Mouse (Mus musculus): Measurements from ENCODE around the gene Slc28a1. TPM values are rescaled to one million over a fixed set of nuclear protein-coding genes. Genes with fewer than 3 reads are reported as not detected.
A peak's percentile ranks its signal among the peaks of the same experiment; 100 is the strongest.

Gene Slc28a1
- polyA plus RNA-seq, 1 experiment from 2014 or later = not detected

DNA sequence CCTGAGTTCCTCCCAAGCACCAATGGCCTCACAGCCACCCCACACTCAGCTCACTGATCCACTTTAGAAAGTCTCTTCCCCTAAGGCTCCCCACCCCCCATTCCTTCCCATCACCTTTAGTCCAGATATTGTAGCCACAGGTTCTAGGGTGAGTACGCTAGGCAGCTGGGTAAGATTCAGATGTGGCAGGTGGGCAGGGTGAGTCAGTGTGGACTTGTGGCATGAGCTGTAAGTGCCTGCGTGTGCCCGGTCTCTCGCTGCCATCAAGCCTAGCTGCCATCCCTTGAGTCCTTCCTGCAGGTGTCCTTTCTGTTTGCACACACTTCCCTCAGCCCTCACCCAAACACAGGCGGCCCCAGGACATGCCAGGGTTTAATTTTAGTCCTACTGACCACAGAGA is 14.3 kb upstream of the Slc28a1 start:
- Histone ChIP-seq H3K27ac (no peak overlapping the region), H3K4me1 (replicated peaks) (no peaks in the 10 kb centered on the region), H3K36me3 (no peaks in the 10 kb centered on the region), H3K27me3 (no peaks in the 10 kb centered on the region), H3K9me3 (no peaks in the 10 kb centered on the region), H3K4me3 (replicated peaks) (no peak overlapping the region), H3K9ac (replicated peaks) (no peak overlapping the region), H3K4me2 (no peak overlapping the region)
- 84% methylated on average over 5 of the region's 5 CpGs for WGBS
- ATAC-seq (ENCODE audit: insufficient number of reproducible peaks, insufficient read depth, low FRiP score, low TSS enrichment, low read depth) = no peak

DNA sequence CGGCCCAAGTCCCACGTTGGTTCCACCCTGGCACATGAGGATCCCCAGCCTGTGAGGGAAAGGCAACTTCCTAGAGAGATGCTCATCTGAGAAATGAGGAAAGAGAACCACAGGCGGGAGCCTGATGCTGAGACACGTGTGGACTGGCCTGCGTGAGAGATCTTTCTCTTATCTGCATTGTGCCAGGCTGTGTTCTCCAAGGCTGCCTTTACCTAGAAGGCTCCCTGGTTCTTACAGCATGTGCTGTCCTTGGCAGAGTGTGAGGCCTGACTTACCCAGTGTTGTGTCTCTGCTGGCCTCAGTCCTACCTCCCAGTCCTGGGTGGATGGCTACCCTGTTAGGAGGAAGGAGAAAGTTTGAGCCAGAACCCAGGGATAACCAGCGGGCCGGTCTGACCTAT is 11.7 kb upstream of the Slc28a1 start:
- H3K4me1 ChIP-seq (replicated peaks) = no peaks in the 10 kb centered on the region
- no peak overlapping the region for H3K27ac ChIP-seq
- 94% methylated on average over 7 of the region's 7 CpGs for WGBS
- no peak for ATAC-seq (ENCODE audit: insufficient number of reproducible peaks, insufficient read depth, low FRiP score, low TSS enrichment, low read depth)
- no peaks in the 10 kb centered on the region for H3K36me3 ChIP-seq
- no peak overlapping the region for H3K4me2 ChIP-seq
- H3K27me3 ChIP-seq = no peaks in the 10 kb centered on the region
- H3K9me3 ChIP-seq = no peaks in the 10 kb centered on the region
- no peak overlapping the region for H3K4me3 ChIP-seq (replicated peaks)
- H3K9ac ChIP-seq (replicated peaks) = no peak overlapping the region

DNA sequence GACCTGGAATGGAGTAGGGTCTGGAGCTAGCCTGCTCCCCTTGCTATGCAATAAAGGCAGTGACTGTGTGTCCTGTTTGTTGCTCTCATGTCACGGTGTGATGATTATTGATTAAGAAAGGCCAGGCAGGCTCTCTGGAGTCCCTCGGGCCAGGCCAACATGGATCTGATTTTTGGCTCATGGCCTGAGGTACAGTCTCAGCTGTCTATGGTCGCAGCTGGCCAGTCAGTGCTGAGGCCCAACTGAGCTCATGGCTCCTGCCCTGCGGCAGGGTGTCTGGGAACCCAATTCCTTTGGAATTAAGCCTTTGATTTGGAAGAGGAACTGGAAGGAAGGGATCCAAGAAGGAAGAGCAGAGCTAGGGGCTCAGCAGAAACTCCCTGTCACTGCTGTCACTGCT is 9.1 kb upstream of the Slc28a1 start:
- H3K9ac ChIP-seq (replicated peaks) = no peak overlapping the region
- no peaks in the 10 kb centered on the region; the same call in 1 of the 2 replicates for H3K4me1 ChIP-seq (replicated peaks)
- no peaks in the 10 kb centered on the region for H3K36me3 ChIP-seq
- 57% methylated on average over 4 of the region's 4 CpGs for WGBS
- no peak overlapping the region for H3K27ac ChIP-seq
- H3K27me3 ChIP-seq = no peaks in the 10 kb centered on the region
- ATAC-seq (ENCODE audit: insufficient number of reproducible peaks, insufficient read depth, low FRiP score, low TSS enrichment, low read depth) = no peak
- no peak overlapping the region for H3K4me2 ChIP-seq
- H3K9me3 ChIP-seq = no peaks in the 10 kb centered on the region
- no peak overlapping the region for H3K4me3 ChIP-seq (replicated peaks)

DNA sequence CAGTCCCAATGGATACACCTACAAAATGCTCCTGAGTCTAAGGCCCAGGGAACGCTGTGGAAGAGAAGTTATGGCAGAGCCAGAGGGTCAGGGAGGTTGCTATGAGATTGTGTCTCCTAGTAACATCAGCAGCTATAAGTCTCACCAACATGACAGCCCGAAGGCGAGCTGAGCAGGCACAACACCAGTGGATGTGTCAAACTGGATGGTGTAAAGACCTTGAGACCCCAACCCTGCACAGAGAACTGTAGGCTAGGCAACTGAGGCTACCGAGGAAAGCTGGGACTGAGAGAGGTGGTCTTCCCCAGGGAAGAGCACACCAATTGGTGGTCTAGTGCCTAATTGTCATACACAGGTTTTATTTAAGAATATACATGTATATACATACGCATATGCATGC is 6.4 kb upstream of the Slc28a1 start:
- no peaks in the 10 kb centered on the region; the same call in 1 of the 2 replicates for H3K4me1 ChIP-seq (replicated peaks)
- no peak overlapping the region for H3K4me3 ChIP-seq (replicated peaks)
- no peak overlapping the region for H3K4me2 ChIP-seq
- H3K36me3 ChIP-seq = no peaks in the 10 kb centered on the region
- H3K9me3 ChIP-seq = no peaks in the 10 kb centered on the region
- no peaks in the 10 kb centered on the region for H3K27me3 ChIP-seq
- no peak overlapping the region for H3K9ac ChIP-seq (replicated peaks)
- ATAC-seq (ENCODE audit: insufficient number of reproducible peaks, insufficient read depth, low FRiP score, low TSS enrichment, low read depth) = no peak
- 86% methylated on average over 5 of the region's 5 CpGs for WGBS
- H3K27ac ChIP-seq = no peak overlapping the region

DNA sequence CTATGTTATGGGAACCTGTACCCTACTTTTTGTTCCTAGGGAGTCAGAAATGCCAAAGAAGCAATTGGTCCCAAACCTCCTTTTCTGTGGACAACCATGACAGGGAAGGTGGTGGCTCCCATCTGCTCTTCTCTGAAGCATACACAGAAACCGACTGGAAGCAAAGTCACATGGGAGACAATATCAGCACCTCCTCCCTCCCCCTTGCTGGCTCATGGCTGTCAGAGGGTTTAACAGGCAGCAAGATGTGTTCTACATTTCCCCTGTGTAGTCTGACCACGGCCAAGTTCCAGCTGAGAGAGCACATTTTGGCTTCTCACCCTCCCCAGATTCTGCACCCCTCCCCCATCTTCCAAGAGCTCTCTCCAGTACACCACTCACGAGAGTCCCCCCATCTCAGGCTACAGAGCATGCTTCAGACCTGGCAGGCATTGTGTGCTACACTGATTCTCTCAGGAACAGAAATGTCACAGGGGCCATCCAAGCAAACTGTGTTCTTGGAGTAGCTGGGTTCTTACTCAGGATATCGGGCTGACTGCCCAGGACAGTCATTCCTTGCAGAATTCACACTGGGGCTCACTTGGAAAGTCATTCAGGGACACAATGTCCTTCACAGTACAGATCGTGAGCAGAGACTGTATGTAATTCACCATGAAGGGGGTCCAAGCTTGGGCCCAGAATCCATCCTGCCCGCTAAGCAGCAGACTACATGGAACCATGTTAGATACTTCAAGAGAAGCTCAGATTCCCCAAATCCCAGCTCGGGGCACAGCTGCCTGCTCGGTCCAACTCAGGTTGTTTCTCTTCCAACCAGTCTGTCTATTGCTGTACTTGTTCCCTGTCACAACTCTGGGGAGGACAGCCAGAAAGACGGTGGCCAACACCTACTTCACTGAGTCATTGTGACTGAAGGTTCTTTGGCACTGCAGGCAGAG is 4.6 kb upstream of the Slc28a1 start:
- no peaks in the 10 kb centered on the region; the same call in 1 of the 2 replicates for H3K4me1 ChIP-seq (replicated peaks)
- no peak overlapping the region for H3K4me2 ChIP-seq
- no peak for ATAC-seq (ENCODE audit: insufficient number of reproducible peaks, insufficient read depth, low FRiP score, low TSS enrichment, low read depth)
- no peak overlapping the region for H3K27ac ChIP-seq
- no peaks in the 10 kb centered on the region for H3K27me3 ChIP-seq
- no peak overlapping the region for H3K9ac ChIP-seq (replicated peaks)
- WGBS = 65% methylated on average over 9 of the region's 9 CpGs
- H3K4me3 ChIP-seq (replicated peaks) = no peak overlapping the region
- H3K9me3 ChIP-seq = no peaks in the 10 kb centered on the region
- no peaks in the 10 kb centered on the region for H3K36me3 ChIP-seq

DNA sequence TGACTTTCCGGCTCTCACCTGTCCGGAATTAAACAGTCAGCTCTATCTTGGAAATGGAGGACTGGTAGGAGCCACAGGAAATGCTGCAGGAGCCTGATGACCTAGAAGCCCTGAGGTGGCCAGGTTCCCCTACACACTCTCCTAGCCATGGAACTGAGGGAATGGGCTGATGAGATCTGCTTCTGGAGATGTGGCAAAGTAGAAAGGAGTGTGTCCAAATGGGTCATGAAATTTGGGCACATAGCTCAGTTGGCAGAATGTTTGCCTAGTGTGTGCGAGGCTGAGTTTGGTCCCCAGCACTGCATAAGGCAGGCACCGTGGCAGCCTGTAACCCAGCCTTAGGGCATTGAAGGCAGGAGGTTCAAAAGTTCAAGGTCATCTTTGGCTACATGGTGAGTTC is 3.8 kb upstream of the Slc28a1 start:
- no peak overlapping the region for H3K4me3 ChIP-seq (replicated peaks)
- H3K36me3 ChIP-seq = no peaks in the 10 kb centered on the region
- no peaks in the 10 kb centered on the region for H3K27me3 ChIP-seq
- no peak for ATAC-seq (ENCODE audit: insufficient number of reproducible peaks, insufficient read depth, low FRiP score, low TSS enrichment, low read depth)
- no peaks in the 10 kb centered on the region for H3K9me3 ChIP-seq
- WGBS = 90% methylated on average over 4 of the region's 4 CpGs
- H3K4me2 ChIP-seq = no peak overlapping the region
- H3K9ac ChIP-seq (replicated peaks) = no peak overlapping the region
- H3K4me1 ChIP-seq (replicated peaks) = no peaks in the 10 kb centered on the region; the same call in 1 of the 2 replicates
- no peak overlapping the region for H3K27ac ChIP-seq

DNA sequence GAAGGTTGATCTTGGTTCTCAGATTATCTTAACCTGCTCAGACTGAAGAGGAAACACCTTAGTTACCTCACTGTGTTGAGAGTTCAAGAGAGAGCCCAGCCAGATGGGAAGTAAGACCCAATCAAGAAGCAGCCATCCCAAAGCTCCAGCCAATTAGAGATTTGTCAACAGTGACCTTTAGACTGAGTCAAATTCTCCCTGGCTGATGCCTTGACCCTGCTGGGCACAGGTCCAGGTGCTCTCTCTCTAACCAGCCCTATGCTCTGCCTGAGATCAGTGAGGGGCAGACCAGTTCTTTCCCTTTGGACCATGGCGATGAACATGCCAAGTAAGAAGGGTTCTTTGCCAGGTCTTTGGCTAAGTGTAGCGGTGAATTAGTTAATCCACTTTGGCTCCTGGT is 2.9 kb upstream of the Slc28a1 start:
- no peaks in the 10 kb centered on the region; the same call in 1 of the 2 replicates for H3K4me1 ChIP-seq (replicated peaks)
- no peak for ATAC-seq (ENCODE audit: insufficient number of reproducible peaks, insufficient read depth, low FRiP score, low TSS enrichment, low read depth)
- WGBS = 94% methylated on average over 2 of the region's 2 CpGs
- no peaks in the 10 kb centered on the region for H3K9me3 ChIP-seq
- H3K4me3 ChIP-seq (replicated peaks) = no peak overlapping the region
- H3K36me3 ChIP-seq = no peaks in the 10 kb centered on the region
- no peaks in the 10 kb centered on the region; the same call in 1 of the 2 replicates for H3K27me3 ChIP-seq
- no peak overlapping the region for H3K9ac ChIP-seq (replicated peaks)
- no peak overlapping the region for H3K4me2 ChIP-seq
- no peak overlapping the region for H3K27ac ChIP-seq

DNA sequence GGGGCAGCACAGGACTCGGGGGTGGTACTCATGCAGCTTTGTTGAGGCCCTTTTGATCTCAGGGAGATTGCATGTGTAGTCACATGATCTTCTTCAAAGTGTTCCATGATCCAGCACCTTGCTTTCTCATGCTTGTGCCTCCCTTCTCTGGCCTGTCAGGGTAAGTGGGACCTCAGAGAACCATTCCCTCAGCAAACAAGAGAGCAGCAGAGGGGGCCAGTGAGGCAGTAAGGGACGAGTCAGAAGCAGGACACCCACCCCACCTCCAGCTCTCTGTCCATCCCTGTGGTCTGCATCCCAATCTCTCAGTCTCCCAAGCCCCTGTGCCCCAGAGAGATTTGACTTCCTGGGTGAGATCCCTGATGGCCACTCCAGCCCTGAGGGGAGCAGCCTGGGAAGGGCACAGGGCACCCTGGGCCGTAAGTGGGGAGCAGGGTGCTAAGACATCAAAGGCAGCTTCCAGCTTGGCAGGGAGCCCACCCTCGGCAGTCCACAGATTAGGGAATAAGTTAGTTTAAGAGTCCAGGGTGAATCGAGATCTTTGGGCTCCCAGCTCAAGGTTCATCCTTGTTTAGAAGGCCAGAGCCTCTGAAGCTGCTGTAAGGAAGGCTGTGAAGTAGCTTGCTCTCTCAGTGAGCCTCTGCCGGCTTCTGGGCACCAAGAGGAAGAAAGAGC is 1.8 kb upstream of the Slc28a1 start:
- ATAC-seq (ENCODE audit: insufficient number of reproducible peaks, insufficient read depth, low FRiP score, low TSS enrichment, low read depth) = no peak
- no peaks in the 10 kb centered on the region for H3K36me3 ChIP-seq
- WGBS = 52% methylated on average over 6 of the region's 6 CpGs

DNA sequence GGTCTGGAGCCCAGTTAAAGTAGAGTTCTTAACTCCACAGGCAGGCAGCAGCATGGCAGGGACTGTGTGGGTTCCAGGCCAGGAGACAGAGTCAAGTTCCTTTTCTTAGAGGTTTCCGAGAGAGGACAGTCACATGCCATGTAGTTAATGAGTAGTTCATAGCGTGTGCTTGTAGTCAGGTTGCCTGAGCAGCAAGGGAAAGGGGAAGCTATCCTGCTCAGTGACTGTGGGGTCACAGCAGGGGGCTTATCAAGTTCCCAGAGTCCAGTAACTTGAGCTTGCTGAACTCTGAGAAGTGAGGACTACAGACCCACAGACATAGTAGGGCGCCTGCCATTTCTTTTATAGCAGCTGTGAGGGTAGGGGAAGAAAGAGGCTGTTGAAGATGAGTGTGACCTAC is 6.5 kb downstream of the Slc28a1 start:
- WGBS = 31% methylated on average over 3 of the region's 3 CpGs
- Histone ChIP-seq H3K9ac (replicated peaks) (no peak overlapping the region), H3K4me1 (replicated peaks) (peaks cover 22% of the 10 kb centered on the region), H3K4me2 (no peak overlapping the region), H3K27me3 (no peaks in the 10 kb centered on the region; the same call in 1 of the 2 replicates), H3K4me3 (replicated peaks) (no peak overlapping the region), H3K9me3 (no peaks in the 10 kb centered on the region; the same call in 1 of the 2 replicates), H3K27ac (peak overlapping the region; percentile 23; the same call in 1 of the 2 replicates), H3K36me3 (no peaks in the 10 kb centered on the region)
- peak; percentile 60; the same call in 1 of the 2 replicates for ATAC-seq (ENCODE audit: insufficient number of reproducible peaks, insufficient read depth, low FRiP score, low TSS enrichment, low read depth)

More for the DNA sequence above, 1.8 kb upstream of the Slc28a1 start:
- H3K27me3 ChIP-seq = no peaks in the 10 kb centered on the region; the same call in 1 of the 2 replicates
- H3K4me2 ChIP-seq = no peak overlapping the region
- no peak overlapping the region for H3K27ac ChIP-seq
- H3K9ac ChIP-seq (replicated peaks) = 0 out of 2 replicates have a peak overlapping the region, but pooled peaks have one; percentile 42
- H3K4me1 ChIP-seq (replicated peaks) = no peaks in the 10 kb centered on the region; the same call in 1 of the 2 replicates
- H3K9me3 ChIP-seq = no peaks in the 10 kb centered on the region
- H3K4me3 ChIP-seq (replicated peaks) = no peak overlapping the region

DNA sequence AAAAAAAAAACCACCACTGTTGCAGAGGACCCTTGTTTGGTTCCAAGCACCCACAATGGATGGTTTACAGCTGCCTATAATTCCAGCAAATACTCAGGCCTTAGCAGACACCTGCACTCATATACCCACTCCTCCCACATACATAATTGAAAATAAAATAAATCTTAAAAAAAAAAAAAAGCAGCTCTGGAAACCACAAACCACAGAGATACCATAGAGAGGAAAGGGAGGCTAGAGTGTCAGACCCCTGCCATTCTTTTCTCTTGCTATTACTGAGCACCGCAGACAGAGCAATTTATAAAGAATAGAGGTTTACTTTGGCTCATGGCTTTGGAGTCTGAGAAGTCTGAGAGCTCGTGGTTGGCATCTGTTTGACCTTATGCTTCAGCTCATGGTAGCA is 8.2 kb downstream of the Slc28a1 start:
- peaks cover 7% of the 10 kb centered on the region; the same call in 1 of the 2 replicates for H3K9me3 ChIP-seq
- H3K36me3 ChIP-seq = no peaks in the 10 kb centered on the region
- WGBS = 77% methylated on average over 2 of the region's 2 CpGs

DNA sequence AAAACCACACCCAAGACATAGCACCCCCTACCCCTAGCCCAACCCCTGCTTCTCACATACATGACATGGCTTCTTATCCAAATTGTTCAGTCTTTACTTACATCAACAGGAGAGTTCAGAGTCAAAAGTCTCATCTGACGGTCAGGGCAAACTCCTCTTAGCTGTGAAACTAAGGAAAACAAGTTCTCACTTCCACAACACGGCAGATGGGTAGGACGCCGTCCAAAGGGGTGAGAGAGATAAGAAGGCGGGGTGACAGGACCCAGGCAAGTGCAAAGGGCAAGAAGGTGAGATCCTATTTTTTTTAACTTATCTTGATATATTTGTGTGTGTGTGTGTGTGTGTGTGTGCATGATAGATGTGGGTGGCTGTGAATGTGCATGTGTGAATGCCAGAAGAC is 9.0 kb downstream of the Slc28a1 start:
- Histone ChIP-seq H3K27me3 (no peaks in the 10 kb centered on the region), H3K36me3 (no peaks in the 10 kb centered on the region), H3K27ac (no peak overlapping the region), H3K9me3 (peaks cover 12% of the 10 kb centered on the region), H3K4me1 (replicated peaks) (peaks cover 22% of the 10 kb centered on the region), H3K4me2 (no peak overlapping the region), H3K9ac (replicated peaks) (no peak overlapping the region), H3K4me3 (replicated peaks) (no peak overlapping the region)
- ATAC-seq (ENCODE audit: insufficient number of reproducible peaks, insufficient read depth, low FRiP score, low TSS enrichment, low read depth) = no peak
- 81% methylated on average over 5 of the region's 5 CpGs for WGBS

More for the DNA sequence above, 8.2 kb downstream of the Slc28a1 start:
- Histone ChIP-seq H3K9ac (replicated peaks) (no peak overlapping the region), H3K4me2 (no peak overlapping the region), H3K4me1 (replicated peaks) (peaks cover 22% of the 10 kb centered on the region), H3K4me3 (replicated peaks) (no peak overlapping the region), H3K27ac (no peak overlapping the region), H3K27me3 (no peaks in the 10 kb centered on the region)
- ATAC-seq (ENCODE audit: insufficient number of reproducible peaks, insufficient read depth, low FRiP score, low TSS enrichment, low read depth) = no peak

Data from limb, embryonic 12.5 days (tissue).